Mouse (Mus musculus) hindlimb bud, embryonic 11.5 days (tissue): ENCODE data around the gene Ugt1a6a.

ENCODE experiments used
- DNase-seq: peaks from one replicate; pipeline ENCODE4 v3.0.0-alpha.2; 2012; ENCODE audit warnings: low read depth, low spot score; ENCODE audit errors: extremely low spot score

The Ugt1a6a gene

DNA sequence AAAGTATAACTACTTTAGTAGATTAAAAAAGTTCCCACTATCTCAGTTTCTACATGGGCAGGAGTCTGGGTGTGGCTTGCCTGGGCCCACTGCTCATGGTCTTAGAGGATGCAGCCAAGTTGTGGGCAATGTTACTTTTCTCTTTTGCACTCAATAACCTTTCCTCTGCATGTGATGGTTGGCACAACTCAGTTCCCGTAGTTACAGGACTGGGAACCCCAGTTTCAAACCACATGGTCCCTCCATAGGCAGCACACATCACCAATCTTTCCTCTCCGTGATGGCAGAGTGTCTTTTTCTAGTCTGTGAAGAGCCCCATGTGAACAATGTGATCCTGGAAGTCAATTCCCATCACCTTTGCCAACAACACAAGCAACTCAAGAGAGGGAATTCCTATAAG lies 92.9 kb downstream of the Ugt1a6a start:
- no peak for DNase-seq

DNA sequence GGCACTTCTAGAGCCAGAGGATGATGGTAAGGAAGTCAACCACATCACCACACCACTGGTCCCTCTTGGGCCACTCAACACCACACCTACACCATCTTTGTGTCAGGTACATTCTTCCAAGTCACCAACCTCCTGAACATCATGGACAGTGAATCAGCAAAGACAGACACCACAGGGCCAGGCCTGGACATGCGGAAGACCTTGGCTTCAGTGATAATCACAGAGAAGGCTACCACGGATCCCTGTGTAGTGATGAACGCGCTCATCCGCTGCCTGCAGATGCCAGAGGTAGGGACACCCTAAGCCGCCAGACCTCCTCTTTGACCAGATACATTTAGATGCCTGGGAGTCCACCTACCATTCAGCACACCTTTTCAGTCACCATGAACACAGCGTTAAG lies 93.5 kb downstream of the Ugt1a6a start:
- DNase-seq = no peak

- no peak for DNase-seq
Observed at GRCm38 (mm10) chr1:88229566-88229965, 95.0 kb downstream of the Ugt1a6a start.

- DNase-seq = no peak
Observed at GRCm38 (mm10) chr1:88229986-88230385, 95.4 kb downstream of the Ugt1a6a start.

DNA sequence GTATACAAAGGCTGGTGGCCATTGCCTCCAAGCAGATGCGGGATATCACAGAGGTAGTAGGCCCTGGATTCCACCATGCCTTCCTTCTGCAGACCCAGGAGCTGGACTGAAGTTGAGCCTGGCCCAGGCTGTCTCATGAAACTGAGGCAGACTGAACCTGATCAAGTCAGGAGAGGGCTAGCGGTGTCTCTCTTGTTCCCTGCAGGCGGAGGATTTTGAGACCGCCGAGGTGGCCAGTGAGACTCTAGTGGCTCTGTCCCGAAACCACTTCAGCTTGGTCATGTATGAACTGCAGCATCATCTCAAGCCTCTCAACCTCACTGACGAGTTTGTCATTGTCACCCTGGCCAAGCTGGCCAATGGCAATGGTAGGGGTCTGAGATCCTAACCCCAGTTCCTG lies 95.8 kb downstream of the Ugt1a6a start:
- DNase-seq = no peak

GRCm38 (mm10) chr1:88230981-88231802 lies 96.6 kb downstream of the Ugt1a6a start:
- DNase-seq = no peak

DNA sequence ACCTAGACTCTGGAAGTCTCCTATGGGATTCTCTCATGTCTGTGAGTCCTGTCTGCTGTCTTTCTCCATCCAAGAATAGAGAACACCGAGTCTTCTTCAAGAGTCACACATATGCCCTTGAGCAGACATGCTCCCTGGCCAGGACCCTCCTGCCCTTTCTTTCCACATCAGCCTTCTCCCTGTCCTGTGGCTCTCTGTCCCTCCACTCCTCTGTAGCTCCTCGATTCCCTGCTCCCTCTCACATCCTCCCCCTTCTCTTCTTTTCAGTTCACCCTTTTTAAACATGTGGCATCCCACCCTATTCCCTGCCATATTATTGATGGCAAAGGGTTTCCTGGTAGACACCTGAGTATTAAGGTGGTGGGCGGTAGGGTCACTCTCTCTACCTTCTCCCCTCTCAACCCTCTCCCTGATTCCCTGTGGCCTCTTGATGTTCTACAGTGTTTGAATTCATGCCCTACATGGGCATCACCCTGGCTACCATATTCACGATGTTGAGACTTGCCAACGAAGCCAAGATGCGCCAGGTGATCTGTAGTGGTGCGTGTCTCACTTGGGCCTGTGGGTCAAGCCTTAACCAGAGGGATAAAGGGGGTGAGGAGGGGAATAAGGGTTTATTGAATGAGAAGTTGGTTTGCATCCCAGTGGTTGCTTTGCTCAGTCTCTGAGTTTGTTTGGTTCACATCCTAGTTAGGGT lies 97.3 kb downstream of the Ugt1a6a start:
- DNase-seq = no peak

DNA sequence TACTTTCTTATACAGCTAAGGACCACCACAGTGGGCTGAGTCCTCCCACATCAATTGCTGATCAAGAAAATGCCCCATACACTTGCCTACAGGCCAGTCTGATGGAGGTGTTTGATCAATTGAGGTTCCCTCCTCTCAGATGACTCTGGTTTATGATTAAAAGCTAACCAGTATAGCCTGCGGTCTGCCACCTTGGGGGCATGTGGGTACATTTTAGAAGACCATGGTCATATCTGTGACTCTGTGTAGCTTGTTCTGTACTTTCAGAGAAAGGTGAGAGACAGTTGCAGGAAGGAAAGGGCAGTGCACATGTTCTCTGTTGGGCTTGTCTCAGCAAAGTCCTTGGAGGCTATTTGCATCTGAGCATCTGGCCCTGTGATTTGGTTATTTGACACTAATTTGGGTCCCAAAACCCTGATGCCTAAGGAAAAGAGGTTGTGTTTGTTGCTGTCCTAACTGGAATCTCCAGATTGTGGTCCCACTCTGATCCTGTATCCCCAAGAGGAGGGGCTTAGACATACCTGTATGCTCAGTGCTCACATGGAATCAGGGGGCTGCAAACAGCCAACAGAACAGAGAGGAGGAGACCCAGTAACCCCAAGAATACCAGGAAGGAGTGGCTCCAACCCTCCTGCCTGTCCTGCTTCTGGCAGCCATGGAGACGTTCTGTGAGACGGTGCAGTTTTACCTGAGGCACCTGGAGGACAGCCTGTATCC lies 98.2 kb downstream of the Ugt1a6a start:
- no peak for DNase-seq

GRCm38 (mm10) chr1:88233421-88234247 lies 99.0 kb downstream of the Ugt1a6a start:
- no peak for DNase-seq

DNA sequence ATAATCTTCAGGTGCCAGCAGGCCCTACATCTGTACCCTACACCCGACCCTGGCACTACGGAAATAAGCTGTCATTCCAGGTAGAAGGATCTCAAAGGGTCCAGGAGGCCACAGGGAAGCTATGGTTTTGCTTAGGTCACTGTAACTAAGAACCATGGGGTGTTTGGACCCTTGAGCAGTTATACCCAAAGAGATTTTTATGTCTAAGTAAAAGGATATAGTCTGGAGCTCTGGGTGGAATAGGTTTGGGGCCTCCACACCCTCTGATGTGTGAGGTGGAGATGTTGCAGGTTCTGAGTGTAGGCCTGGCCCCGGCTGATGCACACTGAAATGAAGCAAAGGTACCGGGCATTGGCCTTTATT lies 99.6 kb downstream of the Ugt1a6a start:
- DNase-seq = no peak

DNA sequence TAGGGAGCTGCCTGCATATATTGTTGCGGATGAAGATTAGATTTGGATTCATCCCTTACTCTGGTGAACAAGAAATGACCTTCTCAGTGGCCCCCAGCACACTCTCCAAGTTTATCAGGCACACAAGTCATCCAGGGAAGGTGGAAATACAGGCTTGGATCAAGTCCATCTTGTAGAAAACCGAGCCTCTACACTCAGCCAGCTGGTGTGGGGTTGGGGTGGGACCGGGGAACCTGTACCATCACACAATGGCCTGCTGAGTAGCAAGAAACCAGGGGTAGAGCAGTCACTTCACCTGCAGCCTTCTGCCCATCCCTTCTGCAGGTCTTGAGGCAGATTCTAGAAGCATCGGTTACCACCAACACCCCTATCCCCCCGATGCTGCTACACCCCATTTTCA lies 100.0 kb downstream of the Ugt1a6a start:
- DNase-seq = no peak

- DNase-seq = no peak
Observed at GRCm38 (mm10) chr1:88235046-88235893, 100.7 kb downstream of the Ugt1a6a start.

DNA sequence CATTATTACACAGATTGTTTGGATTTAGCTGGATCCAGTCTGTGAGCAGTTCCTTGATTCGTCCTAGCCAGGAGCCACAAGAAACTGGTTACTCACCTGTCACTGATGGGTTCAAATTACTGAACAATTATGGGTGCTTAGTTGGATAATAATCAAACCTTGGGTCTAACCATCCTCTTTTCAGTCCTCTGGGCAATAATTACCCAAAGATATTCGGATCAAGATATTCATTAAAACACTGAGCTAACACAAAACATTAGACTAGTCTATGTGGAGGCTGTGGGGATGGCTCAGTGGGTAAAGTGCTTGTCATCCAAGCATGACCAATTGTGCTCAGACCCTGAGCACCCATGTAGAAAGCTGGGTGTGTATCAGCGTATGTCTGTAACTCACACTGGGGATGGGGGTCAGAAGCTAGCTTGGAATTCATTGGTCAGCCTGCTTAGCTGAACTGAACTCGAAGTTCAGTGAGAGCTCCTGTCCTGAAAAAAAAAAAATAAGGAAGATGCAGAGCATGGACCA lies 101.3 kb downstream of the Ugt1a6a start:
- no peak for DNase-seq

GRCm38 (mm10) chr1:88237311-88237710 lies 102.7 kb downstream of the Ugt1a6a start:
- DNase-seq = no peak

DNA sequence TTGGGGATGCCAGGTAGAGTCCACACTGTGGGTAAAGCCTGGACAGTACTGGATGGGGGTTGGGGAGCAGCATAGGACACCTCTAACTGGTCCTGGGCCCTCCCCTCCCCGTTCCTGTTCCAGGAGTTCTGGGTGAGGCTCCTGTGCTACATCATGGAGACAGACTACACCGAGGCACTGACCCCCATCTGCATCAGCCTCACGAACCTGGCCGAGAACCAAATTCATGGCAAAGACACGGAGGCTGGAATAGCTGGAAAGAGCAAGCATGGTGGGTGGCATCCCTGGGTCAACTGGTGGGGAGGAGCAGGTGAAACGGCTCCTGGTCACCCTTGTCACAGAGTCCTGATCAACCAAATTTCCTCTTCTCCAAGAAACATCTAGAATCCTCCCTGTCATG lies 104.2 kb downstream of the Ugt1a6a start:
- DNase-seq = no peak

DNA sequence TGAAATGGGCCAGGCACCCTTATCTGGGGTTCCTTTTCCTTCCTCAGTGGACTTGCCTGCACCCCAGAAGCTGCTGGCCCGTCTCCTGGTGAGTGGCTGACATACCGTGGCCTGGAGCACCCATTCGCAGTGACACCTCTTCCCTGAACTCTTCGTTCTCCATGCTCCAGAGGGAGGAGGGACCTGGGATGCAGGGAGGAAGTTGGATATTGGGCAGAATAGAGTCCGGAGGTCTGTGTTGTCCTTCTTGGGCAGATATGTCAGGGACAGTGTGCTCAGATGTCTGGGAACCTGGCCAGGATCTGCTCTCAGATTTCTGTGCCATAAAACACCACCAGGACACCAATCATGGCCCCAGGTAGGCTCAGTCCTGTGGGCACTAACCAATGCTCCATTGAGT lies 105.5 kb downstream of the Ugt1a6a start:
- DNase-seq = no peak

DNA sequence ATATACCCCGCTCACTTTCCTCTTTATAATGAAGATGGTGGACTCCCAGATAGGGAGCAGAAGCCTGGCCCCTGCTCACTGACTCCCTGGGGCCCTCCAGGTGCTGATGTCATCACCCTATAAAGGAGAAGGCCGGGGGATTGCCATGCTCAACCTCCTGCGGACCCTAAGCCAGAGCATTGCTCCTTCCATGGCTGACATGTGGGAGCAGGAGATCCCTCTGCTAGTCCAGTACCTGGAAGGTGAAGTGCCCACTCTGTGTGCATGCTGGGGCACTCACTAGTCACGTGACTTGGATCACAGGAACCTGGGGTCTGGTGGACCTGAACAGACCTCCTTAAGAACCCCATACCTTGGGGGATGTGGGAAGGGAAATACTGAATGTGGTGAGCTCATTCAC lies 106.0 kb downstream of the Ugt1a6a start:
- DNase-seq = no peak

DNA sequence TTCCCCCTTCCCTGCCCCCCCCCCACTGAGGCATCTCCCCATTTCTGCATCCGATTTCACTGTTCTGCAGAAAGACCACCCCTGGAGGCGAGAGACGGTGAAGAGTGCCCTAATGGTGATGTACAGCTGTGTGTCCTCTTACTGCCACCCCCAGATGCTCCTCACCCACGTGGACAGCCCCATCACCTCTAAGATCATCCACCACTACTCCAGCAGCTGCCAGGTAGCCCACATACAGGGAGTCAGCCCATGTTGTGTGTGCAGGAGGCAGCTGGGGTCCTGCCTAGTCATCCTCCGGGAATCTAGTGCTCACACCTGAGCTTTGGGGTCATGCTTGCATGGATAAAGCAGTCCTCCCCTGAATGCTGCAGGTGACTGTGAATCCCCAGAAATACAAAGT lies 109.3 kb downstream of the Ugt1a6a start:
- DNase-seq = no peak

- no peak for DNase-seq
Observed at GRCm38 (mm10) chr1:88245881-88246280, 111.3 kb downstream of the Ugt1a6a start.

GRCm38 (mm10) chr1:88246386-88246785 lies 111.8 kb downstream of the Ugt1a6a start:
- no peak for DNase-seq
